21 mouse cellular contexts compared by ENCODE assay signal in the genomic region with DNA sequence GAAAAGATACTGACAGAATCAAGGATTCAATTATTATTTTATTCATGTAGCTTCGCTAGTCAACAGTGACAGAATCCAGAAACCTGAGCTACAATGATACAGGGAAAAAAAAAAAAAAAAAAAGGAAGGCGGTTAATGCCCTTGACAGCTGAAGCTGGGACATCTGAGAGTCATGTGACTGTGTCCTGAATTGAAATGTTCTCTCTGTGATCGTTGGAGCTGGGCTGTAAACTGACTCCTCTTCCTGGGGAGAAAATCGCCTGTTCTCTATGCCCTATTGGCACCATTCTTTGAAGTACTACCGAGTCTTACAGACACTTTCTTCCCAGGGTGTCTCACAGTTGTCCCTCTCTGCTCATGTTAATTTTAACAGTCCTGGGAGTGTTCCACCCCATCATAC. TPM values are rescaled to one million over a fixed set of nuclear protein-coding genes. Genes with fewer than 3 reads are reported as not detected.
DNase-seq lines count a peak whose midpoint lies in the region; TF ChIP-seq lines count a peak whose summit lies in the region.
"Had no signal": no experiment of that assay in that cellular context is flagged by ENCODE, and none has a peak within 500 bp of the region (broad histone marks: within the 10 kb centered on the region; RNA-seq: fewer than 3 reads in every experiment).

No protein-coding gene starts in this region.

- DNase-seq in heart, adult 11 months = peak; percentile 28
- DNase-seq in heart, embryonic 10.5 days (ENCODE audit: low spot score) = no peak
- DNase-seq in layer of hippocampus, adult 2 months (ENCODE audit: low spot score in 2 of 2) = no peak
- no peak for DNase-seq in layer of hippocampus, postnatal 10 days (ENCODE audit: low spot score in 2 of 2)
- DNase-seq in MEL (ENCODE audit: low read depth, low spot score) = no peak
- DNase-seq in natural killer cell, adult 2 months (ENCODE audit: low spot score in 2 of 2) = no peak
- DNase-seq: adrenal gland, adult 8-10 months; adrenal gland, postnatal 36 days; cerebellum, adult 11 months; cerebellum, adult 8-10 months; cerebellum, postnatal 14 days; gastrocnemius, postnatal 36 days; heart, adult 18-20 months; heart, postnatal 14 days had no signal

- H3K4me2 ChIP-seq in myocyte (ENCODE audit: low read depth) = peak overlapping the region; percentile 49
- H3K4me2 ChIP-seq: forebrain, embryonic 15.5 days; heart, embryonic 11.5 days; heart, embryonic 15.5 days; hindbrain, embryonic 13.5 days had no signal

- H3K36me3 ChIP-seq in heart, embryonic 10.5 days = no peaks in the 10 kb centered on the region
- H3K36me3 ChIP-seq in MEL (ENCODE audit: control insufficient read depth in 1 of 2, insufficient read depth in 2 of 2, low read length in 2 of 2) = peaks cover 0 to 6% of the 10 kb centered on the region in 2 experiments; a peak in 2 of 4 replicates
- no peaks in the 10 kb centered on the region for H3K36me3 ChIP-seq in myocyte (ENCODE audit: control insufficient read depth, insufficient read depth)
- H3K36me3 ChIP-seq: forebrain, embryonic 15.5 days; heart, embryonic 15.5 days; hindbrain, embryonic 13.5 days had no signal

- TF ChIP-seq POLR2A in MEL (IDR thresholded peaks at IDR 0.05; ENCODE audit: control insufficient read depth in 1 of 2, insufficient read depth in 1 of 2, low read depth in 1 of 2, low read length in 2 of 2, poor library complexity in 1 of 2) (no peak), myocyte (IDR thresholded peaks at IDR 0.05; ENCODE audit: insufficient read length, low read depth) (no peak)

- H3K4me1 ChIP-seq in heart, embryonic 10.5 days = peaks cover 8% of the 10 kb centered on the region
- peaks cover 4 to 10% of the 10 kb centered on the region in 2 experiments for H3K4me1 ChIP-seq in MEL (ENCODE audit: control insufficient read depth in 1 of 2, insufficient read depth in 2 of 2, low read length in 2 of 2)
- H3K4me1 ChIP-seq: forebrain, embryonic 15.5 days; hindbrain, embryonic 13.5 days had no signal

- no peak overlapping the region for H3K27ac ChIP-seq in heart, embryonic 10.5 days
- peak overlapping the region; percentile 67 for H3K27ac ChIP-seq in layer of hippocampus, adult 2 months
- no peak overlapping the region for H3K27ac ChIP-seq in MEL (ENCODE audit: control insufficient read depth, low read depth, low read length)
- H3K27ac ChIP-seq: forebrain, embryonic 15.5 days; heart, embryonic 15.5 days; hindbrain, embryonic 13.5 days; hindbrain, postnatal 0 days had no signal

- no peak overlapping the region for H3K4me3 ChIP-seq in heart, embryonic 10.5 days
- H3K4me3 ChIP-seq in layer of hippocampus, adult 2 months = no peak overlapping the region
- H3K4me3 ChIP-seq in MEL (ENCODE audit: control insufficient read depth in 1 of 2, insufficient read depth in 1 of 2, low read depth in 2 of 2, low read length in 2 of 2) (no peak overlapping the region), myocyte (no peak overlapping the region)
- H3K4me3 ChIP-seq: forebrain, embryonic 15.5 days; heart, embryonic 15.5 days; hindbrain, embryonic 13.5 days had no signal

- no peak for TF ChIP-seq CTCF in layer of hippocampus, adult 2 months (conservative IDR thresholded peaks at IDR 0.05)
- TF ChIP-seq CTCF in MEL (IDR thresholded peaks at IDR 0.05 in 2 of 3, conservative IDR thresholded peaks at IDR 0.05 in 1 of 3; ENCODE audit: control insufficient read depth in 1 of 3, insufficient read depth in 1 of 3, low read depth in 2 of 3, low read length in 3 of 3, poor library complexity in 1 of 3, severe bottlenecking in 1 of 3) = no peak

- H3K9ac ChIP-seq in MEL (ENCODE audit: control insufficient read depth, low read depth, low read length, poor library complexity, severe bottlenecking) = no peak overlapping the region
- H3K9ac ChIP-seq: forebrain, embryonic 15.5 days; heart, embryonic 15.5 days; hindbrain, embryonic 13.5 days had no signal

- no peak overlapping the region for H3ac ChIP-seq in myocyte (ENCODE audit: control insufficient read depth, insufficient read length)

- no peaks in the 10 kb centered on the region for H3K9me3 ChIP-seq in heart, embryonic 10.5 days
- H3K9me3 ChIP-seq in MEL (replicated peaks; ENCODE audit: insufficient read depth, low read length) = no peaks in the 10 kb centered on the region
- H3K9me3 ChIP-seq: forebrain, embryonic 15.5 days; heart, embryonic 15.5 days; hindbrain, embryonic 13.5 days had no signal

- WGBS in heart, embryonic 10.5 days = 56% methylated on average over 5 of the region's 5 CpGs

- TF ChIP-seq RAD21 in MEL (IDR thresholded peaks at IDR 0.05; ENCODE audit: low read depth, low read length) = no peak

- no peak for TF ChIP-seq EP300 in MEL (IDR thresholded peaks at IDR 0.05; ENCODE audit: low read depth in 1 of 2, low read length in 2 of 2)

- H3K79me2 ChIP-seq in MEL (ENCODE audit: control insufficient read depth, insufficient read depth, low read length, poor library complexity) (no peaks in the 10 kb centered on the region), myocyte (ENCODE audit: control insufficient read depth, insufficient read depth) (no peaks in the 10 kb centered on the region)

- H3K27me3 ChIP-seq in heart, embryonic 10.5 days (ENCODE audit: insufficient read depth, poor library complexity, severe bottlenecking) = no peaks in the 10 kb centered on the region
- H3K27me3 ChIP-seq in MEL (ENCODE audit: control insufficient read depth in 1 of 2, insufficient read depth in 2 of 2, low read length in 2 of 2) (no peaks in the 10 kb centered on the region), myocyte (ENCODE audit: control insufficient read depth, insufficient read depth, insufficient read length) (peaks cover 14% of the 10 kb centered on the region)
- H3K27me3 ChIP-seq: CH12.LX; forebrain, embryonic 15.5 days; heart, embryonic 15.5 days; hindbrain, embryonic 13.5 days had no signal

TF ChIP-seq in MEL, 35 proteins besides CTCF, POLR2A, EP300 and RAD21:
- TF ChIP-seq GABPA (IDR thresholded peaks at IDR 0.05; ENCODE audit: low read depth, low read length) = no peak
- peak; percentile 6; the same call in 1 of the 2 replicates for TF ChIP-seq USF1 (IDR thresholded peaks at IDR 0.05; ENCODE audit: low read depth, low read length)

TF ChIP-seq in myocyte, 11 proteins besides CTCF, POLR2A, EP300 and RAD21:
- no peak for TF ChIP-seq REST (IDR thresholded peaks at IDR 0.05; ENCODE audit: insufficient read depth, insufficient read length)
- TF ChIP-seq MYOG (IDR thresholded peaks at IDR 0.05; ENCODE audit: control insufficient read depth in 1 of 3, insufficient read depth in 1 of 3, insufficient read length in 2 of 3, low read depth in 2 of 3) = peak in 1 of 3 experiments; percentile 37
- no peak for TF ChIP-seq TCF3 (IDR thresholded peaks at IDR 0.05; ENCODE audit: insufficient read length, low read depth)
- TF ChIP-seq SRF (IDR thresholded peaks at IDR 0.05; ENCODE audit: control insufficient read depth, insufficient read length, low read depth) = no peak
- TF ChIP-seq POLR2AphosphoS2 (IDR thresholded peaks at IDR 0.05; ENCODE audit: insufficient read length, low read depth) = no peak
- peak; percentile 62 for TF ChIP-seq USF1 (IDR thresholded peaks at IDR 0.05; ENCODE audit: low read depth)
- TF ChIP-seq MAX (IDR thresholded peaks at IDR 0.05; ENCODE audit: low read depth) = no peak
- TF ChIP-seq E2F4 (IDR thresholded peaks at IDR 0.05; ENCODE audit: insufficient read depth) = no peak
- TF ChIP-seq MYOD1 (IDR thresholded peaks at IDR 0.05; ENCODE audit: control insufficient read depth in 1 of 3, insufficient read length in 2 of 3, low read depth in 2 of 3) = peak in 1 of 3 experiments; percentile 18

RNA-seq across cellular contexts. Expression of gene Rnf145, which starts 15.8 kb away (rescaled TPM):
- 59.8 and 82.1 TPM in 2 replicates for polyA plus RNA-seq in heart, embryonic 10.5 days (2016; fragmentation: Nextera tagmentation; extraction: Ambion mirVana)
- total RNA-seq in layer of hippocampus, adult 2 months (2021) = 10 to 100 TPM; 95.7 to 97.0 TPM
- 100 to 1,000 TPM in 1 of 2 experiments, 10 to 100 TPM in 1; 91.6 to 119 TPM for total RNA-seq in layer of hippocampus, postnatal 10 days (2021)
- 74.9 and 94.1 TPM in 2 replicates for total RNA-seq in MEL (2012; rRNA removed)
- 10 to 100 TPM in 1 of 2 experiments, not detected in 1; 73.5 TPM for polyA plus RNA-seq in MEL (2012; ENCODE audit: insufficient read depth in 1 of 2, insufficient read length in 2 of 2, low read depth in 1 of 2, low replicate concordance in 2 of 2, missing spikeins in 1 of 2)
- polyA plus RNA-seq in myocyte (2012; fragmentation: generic; extraction: Trizol) = 63.6 TPM

RNA-seq across cellular contexts. Expression of gene Ublcp1, which starts 32.6 kb away (rescaled TPM):
- 56.8 and 67.8 TPM in 2 replicates for polyA plus RNA-seq in heart, embryonic 10.5 days (2016; fragmentation: Nextera tagmentation; extraction: Ambion mirVana)
- 10 to 100 TPM; 50.1 to 50.4 TPM for total RNA-seq in layer of hippocampus, adult 2 months (2021)
- 10 to 100 TPM; 39.8 to 40.2 TPM for total RNA-seq in layer of hippocampus, postnatal 10 days (2021)
- total RNA-seq in MEL (2012; rRNA removed) = 18.8 and 21.1 TPM in 2 replicates
- polyA plus RNA-seq in MEL (2012; ENCODE audit: insufficient read depth in 1 of 2, insufficient read length in 2 of 2, low read depth in 1 of 2, low replicate concordance in 2 of 2, missing spikeins in 1 of 2) = 10 to 100 TPM in 1 of 2 experiments, not detected in 1; 22.2 TPM
- 13.0 TPM for polyA plus RNA-seq in myocyte (2012; fragmentation: generic; extraction: Trizol)
